Mouse (Mus musculus) urinary bladder, postnatal 14 days (tissue): ENCODE results near the gene Tmem100.

Experiments
- DNase-seq: peaks from one replicate; pipeline ENCODE4 v3.0.0; 2021; ENCODE audit warnings: low spot score

The Tmem100 gene

GRCm38 (mm10) chr11:90029841-90030398 lies at the start of gene Tmem100:
TSS of gene Tmem100 (plus strand) at chr11:90030348.
- no peak for DNase-seq

DNA sequence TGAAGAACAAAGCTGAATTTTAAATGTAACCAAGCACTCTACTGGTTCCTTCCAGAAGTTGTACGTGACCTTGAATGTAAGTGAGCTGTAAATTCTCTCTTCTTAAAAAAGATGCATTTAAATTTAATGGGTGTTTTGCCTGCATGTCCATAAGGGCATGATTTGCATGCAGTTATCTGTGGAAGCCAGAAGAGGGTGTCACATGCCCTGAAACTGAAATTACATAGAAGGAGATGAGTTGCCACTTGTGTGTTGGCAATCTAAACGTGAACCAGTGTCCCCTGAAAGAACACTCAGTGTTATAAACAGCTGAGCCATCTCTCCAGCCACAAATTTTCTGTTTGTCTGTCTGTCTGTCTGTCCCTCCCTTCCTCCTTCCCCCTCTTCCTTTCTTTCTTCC lies 47.2 kb upstream of the Tmem100 start:
- no peak for DNase-seq

DNA sequence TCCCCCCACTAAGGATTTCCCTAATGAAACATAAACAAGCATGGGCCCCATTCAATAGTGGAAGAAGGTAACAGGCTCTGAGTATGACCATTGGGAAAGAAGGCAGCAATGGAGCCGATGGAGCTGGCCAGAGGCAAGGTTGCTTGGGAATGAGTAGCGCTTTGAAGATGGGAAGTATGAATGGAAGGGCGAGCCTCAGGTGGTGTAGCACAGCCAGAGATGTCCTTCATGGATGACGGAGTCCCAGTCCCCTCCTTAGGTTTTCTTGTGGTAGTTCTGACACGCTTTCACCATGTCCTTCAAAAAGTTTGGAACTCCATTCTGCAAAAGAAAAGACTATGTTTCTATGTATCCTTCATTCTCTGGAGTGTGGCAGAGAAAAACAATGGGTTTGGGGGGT lies 45.7 kb upstream of the Tmem100 start:
- DNase-seq: no peak

- DNase-seq: no peak
These were observed 44.7 kb upstream of the Tmem100 start for GRCm38 (mm10) chr11:89985200-89986187.

DNA sequence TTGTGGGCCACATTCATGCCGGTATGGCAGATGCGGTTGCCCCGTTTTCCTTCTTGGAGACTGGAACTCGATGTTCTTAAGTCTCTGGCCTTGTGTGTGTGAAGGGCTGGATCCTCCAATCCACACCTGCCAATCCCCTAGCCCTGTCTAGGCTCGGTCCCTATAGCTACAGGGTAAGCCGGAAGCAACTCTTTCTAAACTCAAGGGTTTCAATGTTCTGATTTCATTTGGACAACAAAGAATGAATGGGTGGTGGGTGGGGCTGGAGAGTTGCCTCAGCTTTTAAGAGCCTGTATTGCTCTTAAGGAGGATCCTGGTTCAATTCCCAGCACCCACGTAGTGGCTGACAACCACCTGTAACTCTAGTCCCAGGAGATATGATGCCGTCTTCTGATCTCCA lies 43.6 kb upstream of the Tmem100 start:
- DNase-seq: no peak

- DNase-seq: peak; percentile 74
These were observed 41.1 kb upstream of the Tmem100 start for GRCm38 (mm10) chr11:89988936-89989589.

DNA sequence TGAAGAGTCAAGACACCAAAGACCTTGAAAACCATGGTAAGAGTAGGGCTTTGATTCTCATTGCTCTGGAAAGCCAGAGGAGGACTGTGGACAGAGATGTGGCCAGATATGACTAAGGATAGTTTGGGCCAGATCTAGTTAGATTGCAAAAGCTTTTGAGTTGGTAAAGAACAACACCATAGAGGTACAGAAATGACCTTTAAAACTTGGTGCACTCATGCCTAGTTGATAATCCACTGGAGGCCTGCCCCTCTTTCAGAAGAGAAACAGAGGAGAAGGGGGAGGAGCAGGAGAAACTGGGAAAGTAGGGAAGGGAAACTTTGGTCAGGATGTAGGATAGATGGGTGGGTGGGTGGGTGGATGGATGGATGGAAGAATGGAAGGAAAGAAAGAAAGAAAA lies 38.5 kb upstream of the Tmem100 start:
- no peak for DNase-seq

DNA sequence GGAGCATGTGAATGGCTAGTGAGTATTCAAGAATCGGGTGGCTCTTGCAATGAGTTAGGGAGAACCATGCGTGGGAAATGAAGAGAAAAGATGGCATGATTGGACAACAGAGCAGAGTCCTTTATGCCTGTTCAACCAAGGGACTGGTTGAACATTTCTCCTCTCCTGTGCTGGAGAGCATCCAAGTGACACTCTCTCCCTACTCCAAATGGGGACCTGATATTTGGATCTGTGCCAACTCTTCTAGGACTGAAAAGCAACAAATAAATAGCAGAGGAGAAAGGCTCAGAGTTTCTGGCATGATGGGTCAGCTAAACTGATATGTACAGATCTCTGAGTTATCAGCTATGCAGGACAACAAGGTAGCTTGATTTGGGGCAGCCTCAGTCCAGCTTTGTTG lies 35.4 kb upstream of the Tmem100 start:
- no peak for DNase-seq

DNA sequence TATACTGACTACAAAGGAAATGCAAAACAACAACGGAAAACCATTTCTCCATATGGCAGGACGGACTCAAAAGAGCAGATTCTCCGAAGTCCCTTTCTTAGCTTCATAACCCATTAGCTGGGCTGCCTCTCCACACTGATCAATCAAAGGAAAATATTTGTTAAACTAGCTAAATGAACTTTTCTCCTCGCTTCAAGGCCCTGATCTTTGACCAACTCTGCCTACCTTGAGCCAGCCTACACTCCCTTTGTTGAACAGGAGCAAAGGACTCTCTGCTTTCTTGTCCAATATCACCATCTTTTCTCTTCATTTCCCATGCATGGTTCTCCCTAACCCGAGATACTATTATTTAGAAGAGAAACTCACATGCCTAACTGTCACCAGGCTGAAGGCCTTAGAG lies 34.6 kb upstream of the Tmem100 start:
- DNase-seq: no peak

DNA sequence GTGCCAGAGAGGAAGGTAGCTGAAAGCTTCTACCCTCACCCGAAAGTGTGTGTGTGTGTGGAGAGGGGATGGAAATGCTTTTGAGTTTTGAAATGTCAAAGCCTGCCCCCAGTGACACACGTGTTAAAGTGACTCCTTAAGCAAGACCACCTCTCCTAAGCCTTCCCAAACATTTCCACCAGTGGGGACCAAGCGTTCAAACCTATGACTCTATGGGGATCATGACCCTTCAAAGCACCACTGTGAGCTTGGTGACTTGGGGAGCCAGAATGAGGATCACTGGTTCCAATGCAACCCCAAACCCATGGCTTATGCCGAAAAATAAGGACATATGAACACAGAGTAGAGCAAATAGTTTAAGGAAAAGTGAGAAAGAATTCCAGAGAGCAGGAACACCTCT lies 33.7 kb upstream of the Tmem100 start:
- no peak for DNase-seq

DNA sequence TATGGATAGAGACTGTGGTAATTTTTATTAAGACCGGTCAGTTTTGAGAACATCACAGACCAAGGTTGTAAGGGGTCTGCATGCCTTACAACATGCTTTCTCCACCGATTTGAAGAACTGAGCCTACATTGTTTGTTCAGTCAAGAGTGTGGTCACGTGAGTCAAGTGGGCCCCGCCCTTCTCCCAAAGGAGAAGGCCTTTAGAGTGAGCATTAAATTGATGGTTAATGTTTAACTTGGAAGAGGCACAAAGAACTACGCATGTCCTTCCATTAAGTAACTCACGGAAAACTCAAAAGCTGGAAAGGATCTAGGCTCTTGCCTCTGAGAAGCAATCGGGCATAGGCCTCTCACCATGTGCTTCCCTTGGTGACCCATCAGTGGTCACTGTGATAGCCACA lies 33.3 kb upstream of the Tmem100 start:
- no peak for DNase-seq

DNA sequence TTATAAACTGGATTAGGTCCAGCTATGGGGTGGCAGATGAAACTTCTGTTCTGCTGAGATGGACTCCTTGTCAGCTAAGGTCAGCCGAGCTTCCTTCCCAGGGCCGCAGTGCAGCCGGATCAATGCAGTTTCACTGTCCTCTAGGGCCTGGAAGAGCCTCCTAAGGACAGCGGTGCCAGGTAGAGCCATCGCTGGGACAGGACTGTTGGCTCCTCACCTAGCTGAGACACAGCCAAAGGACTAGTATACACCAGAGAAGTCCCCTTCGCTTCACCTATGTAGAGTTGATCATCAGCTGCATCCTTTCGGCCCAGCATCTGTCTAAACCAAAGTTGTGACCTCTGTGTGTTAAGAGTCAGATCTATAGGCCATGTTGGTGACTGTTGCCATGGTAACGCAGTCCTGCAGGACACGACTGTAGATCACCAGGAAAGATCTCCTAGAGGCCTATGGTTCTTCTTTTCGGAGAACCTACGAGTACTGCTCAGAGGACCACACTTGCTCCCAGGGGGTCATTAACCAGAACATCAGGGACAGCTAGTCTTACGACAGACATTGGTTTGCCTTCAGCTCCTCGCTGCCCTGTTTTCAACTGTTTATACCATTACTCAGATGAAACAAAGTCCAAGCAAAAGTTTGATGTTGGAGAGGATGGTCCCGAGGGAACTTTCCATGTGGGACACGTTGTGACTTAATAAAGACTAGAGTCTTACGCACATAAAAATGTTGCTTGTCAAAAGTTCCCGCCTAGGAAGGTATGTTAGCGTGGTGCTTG lies 31.0 kb upstream of the Tmem100 start:
- DNase-seq: no peak

DNA sequence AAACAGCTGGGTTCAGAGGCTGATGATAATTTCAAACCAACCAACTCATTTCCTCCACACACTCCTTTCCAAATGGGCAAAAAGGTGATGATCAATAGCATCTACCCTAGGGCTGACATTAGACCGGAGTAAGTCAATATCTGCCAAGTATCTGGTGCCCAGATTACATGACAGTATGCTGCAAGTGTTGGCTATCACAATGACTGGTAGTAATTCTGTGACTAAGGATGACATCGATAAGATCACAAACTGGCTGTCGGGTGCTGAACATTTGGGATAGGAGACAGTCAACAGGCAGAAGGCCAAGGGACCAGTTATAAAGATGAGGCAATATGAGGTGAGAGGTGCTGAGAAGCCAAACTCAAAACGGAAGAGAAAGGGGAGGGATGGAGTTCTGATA lies 29.5 kb upstream of the Tmem100 start:
- DNase-seq: no peak

- DNase-seq: no peak
These were observed 28.5 kb upstream of the Tmem100 start for GRCm38 (mm10) chr11:90001396-90002230.

GRCm38 (mm10) chr11:90002231-90002986 lies 27.7 kb upstream of the Tmem100 start, which contains the start of gene Pctp:
TSS of gene Pctp (minus strand) at chr11:90002894.
- DNase-seq: peak; percentile 86

DNA sequence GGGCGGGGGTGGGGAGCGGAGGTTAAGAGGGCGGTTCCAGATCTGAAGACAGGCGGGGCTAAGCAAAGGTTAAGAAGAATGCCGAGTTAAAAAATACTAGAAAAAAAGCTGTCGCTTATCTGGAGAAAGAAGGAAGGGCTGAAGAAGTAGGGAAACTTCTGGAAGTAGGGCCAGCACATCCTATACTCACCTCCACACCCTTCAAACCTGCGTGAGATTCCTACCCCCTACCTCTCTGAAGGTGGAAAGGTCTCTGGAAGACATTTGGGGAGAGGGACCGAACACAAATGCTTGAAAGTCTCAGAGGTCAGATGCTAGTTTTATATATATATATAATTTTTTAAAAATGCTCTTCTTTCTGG lies 27.2 kb upstream of the Tmem100 start:
- DNase-seq: no peak

DNA sequence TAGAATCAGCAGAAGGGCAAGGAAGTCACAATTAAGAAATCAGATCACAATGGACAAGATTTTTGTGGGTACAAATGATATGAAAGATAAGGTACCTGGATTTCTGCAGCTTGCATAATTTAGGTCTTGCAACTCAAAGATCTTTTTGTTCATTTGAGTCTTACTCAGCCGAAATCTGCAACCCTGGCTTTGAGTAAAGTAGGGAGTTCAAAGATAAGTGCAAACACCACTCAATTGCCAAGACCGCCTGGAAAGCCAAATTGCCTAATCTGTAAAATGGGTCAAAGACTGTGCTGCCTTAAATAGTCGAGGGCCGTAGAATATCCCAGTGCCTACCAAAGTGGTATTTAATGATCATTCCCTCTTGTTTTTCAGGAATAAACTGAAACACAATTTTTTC lies 26.8 kb upstream of the Tmem100 start:
- no peak for DNase-seq

GRCm38 (mm10) chr11:90006111-90006510 lies 24.0 kb upstream of the Tmem100 start:
- no peak for DNase-seq

DNA sequence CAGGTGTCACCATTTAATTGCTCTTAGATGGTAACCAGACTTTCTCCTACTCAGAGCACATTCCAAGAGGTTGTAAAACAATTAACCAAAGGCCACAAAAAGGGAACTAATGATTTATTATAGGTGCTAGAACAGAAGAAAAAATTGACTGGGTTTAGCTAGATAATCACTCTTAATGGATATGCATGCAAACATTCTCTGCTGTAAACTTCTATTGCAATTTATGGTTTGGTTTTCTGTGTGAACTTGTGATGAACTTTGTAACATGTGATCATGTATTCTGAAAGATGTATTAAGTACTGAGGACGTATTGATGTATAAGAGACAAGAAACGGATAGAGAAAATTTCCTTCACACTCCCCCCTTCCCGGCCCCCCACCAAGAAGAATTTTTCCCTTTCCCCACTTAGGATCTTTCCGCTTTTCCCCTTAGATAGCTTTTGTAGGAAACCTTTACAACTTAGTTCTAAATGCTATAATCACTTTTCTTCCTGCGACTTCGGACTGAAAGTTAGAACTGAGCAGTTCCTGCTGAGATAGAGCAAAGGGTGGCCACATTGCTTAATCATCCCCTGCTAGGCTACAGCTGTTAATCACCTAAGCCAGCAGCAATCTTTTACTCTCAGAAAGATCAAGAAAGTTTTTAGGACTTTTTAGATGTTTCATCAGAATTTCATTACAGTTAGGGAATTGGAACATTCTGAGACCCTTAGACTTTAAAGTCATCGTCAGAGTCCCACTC lies 22.2 kb upstream of the Tmem100 start:
- no peak for DNase-seq

GRCm38 (mm10) chr11:90013657-90014056 lies 16.5 kb upstream of the Tmem100 start:
- no peak for DNase-seq
